Mouse (Mus musculus) right cerebral cortex, postnatal 10 days (tissue): ENCODE data around the gene Camk2g.

Experiments
- DNase-seq, 2 experiments: peaks; one replicate each; pipeline ENCODE4 v3.0.0; 2021; ENCODE audit warnings: low spot score in 2 of 2

The Camk2g gene

GRCm38 (mm10) chr14:20793758-20794531 is at the start of gene Camk2g:
Camk2g (minus strand) TSS chr14:20794088.
- peak; percentile 87 to 89 for DNase-seq

- DNase-seq = no peak
Observed at GRCm38 (mm10) chr14:20842629-20843028, 48.7 kb upstream of the Camk2g start.

GRCm38 (mm10) chr14:20841526-20841925 is 47.6 kb upstream of the Camk2g start:
- DNase-seq = no peak

GRCm38 (mm10) chr14:20837681-20838080 is 43.8 kb upstream of the Camk2g start:
- DNase-seq = no peak

GRCm38 (mm10) chr14:20836905-20837376 is 43.1 kb upstream of the Camk2g start:
- DNase-seq = peak in 1 of 2 experiments; percentile 33

- peak; percentile 48 to 56 for DNase-seq
Observed at GRCm38 (mm10) chr14:20836171-20836904, 42.5 kb upstream of the Camk2g start, which contains the start of gene Plau. Plau (plus strand) TSS chr14:20836660.

- no peak for DNase-seq
Observed at GRCm38 (mm10) chr14:20834136-20834535, 40.2 kb upstream of the Camk2g start.

GRCm38 (mm10) chr14:20833525-20833924 is 39.6 kb upstream of the Camk2g start:
- DNase-seq = no peak

- no peak for DNase-seq
Observed at GRCm38 (mm10) chr14:20831915-20832314, 38.0 kb upstream of the Camk2g start.

- DNase-seq = no peak
Observed at GRCm38 (mm10) chr14:20831141-20831910, 37.4 kb upstream of the Camk2g start.

- no peak for DNase-seq
Observed at GRCm38 (mm10) chr14:20829523-20830366, 35.9 kb upstream of the Camk2g start.

GRCm38 (mm10) chr14:20828524-20828923 is 34.6 kb upstream of the Camk2g start:
- no peak for DNase-seq

- no peak for DNase-seq
Observed at GRCm38 (mm10) chr14:20827491-20827890, 33.6 kb upstream of the Camk2g start.

GRCm38 (mm10) chr14:20827061-20827460 is 33.2 kb upstream of the Camk2g start:
- DNase-seq = no peak

GRCm38 (mm10) chr14:20825516-20825915 is 31.6 kb upstream of the Camk2g start:
- peak in 1 of 2 experiments; percentile 45 for DNase-seq

- no peak for DNase-seq
Observed at GRCm38 (mm10) chr14:20824517-20824916, 30.6 kb upstream of the Camk2g start.

- DNase-seq = no peak
Observed at GRCm38 (mm10) chr14:20815448-20815847, 21.6 kb upstream of the Camk2g start.

GRCm38 (mm10) chr14:20811779-20812406 is 18.0 kb upstream of the Camk2g start:
- no peak for DNase-seq

GRCm38 (mm10) chr14:20811236-20811635 is 17.3 kb upstream of the Camk2g start:
- DNase-seq = no peak

GRCm38 (mm10) chr14:20809820-20810219 is 15.9 kb upstream of the Camk2g start:
- no peak for DNase-seq

- DNase-seq = no peak
Observed at GRCm38 (mm10) chr14:20809349-20809748, 15.5 kb upstream of the Camk2g start.
